Mouse (Mus musculus): Measurements from ENCODE around the gene Klhdc10. TPM values are rescaled to one million over a fixed set of nuclear protein-coding genes. Genes with fewer than 3 reads are reported as not detected.

Klhdc10 gene
- polyA plus RNA-seq (2012; rRNA removed) = 6.7 and 10.0 TPM in 2 replicates

DNA sequence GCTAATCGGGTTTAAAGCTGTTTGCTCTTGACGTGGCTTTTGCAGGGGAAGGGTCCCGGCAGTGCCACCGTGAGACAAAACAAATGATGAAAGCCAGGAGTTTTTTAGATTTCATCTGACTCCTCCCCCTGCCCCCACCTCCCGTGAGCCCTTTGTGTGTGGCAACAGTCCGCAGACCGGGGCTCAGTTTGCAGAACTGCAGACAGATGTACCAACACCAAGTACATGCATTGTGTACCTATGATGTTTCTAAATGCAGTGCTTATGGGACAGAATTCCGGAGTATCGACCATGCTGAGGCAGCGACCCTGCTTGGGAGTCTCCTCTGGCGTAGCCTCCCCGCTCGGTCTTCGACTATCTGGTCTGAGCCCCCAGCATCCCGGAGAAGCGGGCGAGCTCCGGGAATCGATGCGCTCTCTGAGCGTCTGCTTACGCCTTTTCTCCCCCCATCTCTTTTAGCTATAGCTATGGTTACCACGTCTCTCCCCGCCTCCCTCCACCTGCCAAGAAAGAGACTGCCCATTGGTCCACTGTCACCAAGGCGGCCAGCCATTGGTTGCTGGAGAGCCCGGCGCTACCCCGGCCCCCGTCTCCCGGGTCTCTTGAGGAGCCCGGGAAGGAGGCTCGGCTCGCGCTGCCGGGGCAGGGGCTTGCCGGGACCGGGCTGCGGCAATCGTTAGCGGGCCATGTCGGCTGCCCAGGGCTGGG, at the start of gene Klhdc10:
TSS of gene Klhdc10 (plus strand) at position 561 of the 708 bp plus-strand sequence.
- Histone ChIP-seq H3K36me3 (ENCODE audit: control insufficient read depth, insufficient read depth, low read length) (no peaks in the 10 kb centered on the region), H3K27me3 (ENCODE audit: control insufficient read depth, insufficient read depth, low read length) (no peaks in the 10 kb centered on the region), H3K27ac (ENCODE audit: insufficient read depth, low read length) (peak within 1 kb of the TSS; percentile 72), H3K4me3 (ENCODE audit: extremely low read depth, insufficient read depth, insufficient read length) (peak within 1 kb of the TSS; percentile 100), H3K4me1 (ENCODE audit: control insufficient read depth, insufficient read depth, insufficient read length) (no peaks in the 10 kb centered on the region; the same call in 1 of the 2 replicates)
- DNase-seq (ENCODE audit: low read depth in 1 of 2, low spot score in 2 of 2) = peak; percentile 96 to 100
- TF ChIP-seq CTCF (IDR thresholded peaks at IDR 0.05; ENCODE audit: extremely low read depth, insufficient read depth, insufficient read length, insufficient replicate concordance) (no peak), POLR2A (IDR thresholded peaks at IDR 0.05; ENCODE audit: low read depth, low read length) (no peak)
- under 1% methylated on average over 41 of the region's 41 CpGs for WGBS

DNA sequence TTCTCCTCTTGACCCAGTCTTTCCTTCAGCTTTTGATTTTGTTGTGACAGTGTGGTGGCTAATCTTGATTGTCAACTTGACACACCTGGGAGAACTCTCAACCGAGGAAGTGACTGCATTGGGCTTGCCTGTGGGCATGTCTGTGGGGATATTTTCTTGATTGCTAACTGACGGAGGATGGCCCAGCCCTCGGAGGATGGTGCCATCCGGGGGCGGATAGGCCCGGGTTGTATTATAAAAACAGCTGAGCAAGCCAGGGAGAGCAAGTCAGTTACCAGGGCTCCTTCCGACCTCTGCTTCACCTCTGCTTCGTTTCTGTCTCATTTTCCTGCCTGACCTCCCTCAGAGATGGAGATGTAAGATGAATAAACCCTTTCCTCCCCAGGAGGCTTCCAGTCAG, 48.9 kb upstream of the Klhdc10 start:
- no peaks in the 10 kb centered on the region for H3K36me3 ChIP-seq (ENCODE audit: control insufficient read depth, insufficient read depth, low read length)
- WGBS = 57% methylated on average over 8 of the region's 8 CpGs
- H3K27me3 ChIP-seq (ENCODE audit: control insufficient read depth, insufficient read depth, low read length) = no peaks in the 10 kb centered on the region
- peaks cover 19% of the 10 kb centered on the region; the same call in 1 of the 2 replicates for H3K4me1 ChIP-seq (ENCODE audit: control insufficient read depth, insufficient read depth, insufficient read length)
- peak overlapping the region; percentile 15; the same call in 1 of the 2 replicates for H3K27ac ChIP-seq (ENCODE audit: insufficient read depth, low read length)
- no peak for DNase-seq (ENCODE audit: low read depth in 1 of 2, low spot score in 2 of 2)
- H3K4me3 ChIP-seq (ENCODE audit: extremely low read depth, insufficient read depth, insufficient read length) = no peak overlapping the region
- TF ChIP-seq CTCF (IDR thresholded peaks at IDR 0.05; ENCODE audit: extremely low read depth, insufficient read depth, insufficient read length, insufficient replicate concordance) (no peak), POLR2A (IDR thresholded peaks at IDR 0.05; ENCODE audit: low read depth, low read length) (no peak)

DNA sequence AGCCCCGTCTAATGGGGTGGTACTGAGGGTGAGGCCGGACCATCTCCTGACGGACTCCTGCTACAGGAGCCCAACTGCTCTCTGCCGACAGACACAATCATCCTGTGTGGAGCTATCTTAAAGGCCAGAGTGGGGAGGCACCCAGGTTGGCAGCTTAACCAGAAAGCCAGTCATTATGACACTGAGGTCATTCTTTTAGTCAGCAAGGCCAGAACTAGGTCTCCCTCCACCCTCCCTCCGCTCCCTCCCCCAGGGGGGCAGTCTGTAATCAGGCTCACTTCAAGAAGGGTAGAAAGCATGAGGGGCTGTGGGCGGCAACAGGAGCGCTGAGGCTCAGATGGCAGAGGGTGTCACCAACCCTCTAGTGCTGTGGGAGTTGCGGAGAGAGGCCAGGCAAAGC, 48.0 kb upstream of the Klhdc10 start:
- Histone ChIP-seq H3K36me3 (ENCODE audit: control insufficient read depth, insufficient read depth, low read length) (no peaks in the 10 kb centered on the region), H3K27ac (ENCODE audit: insufficient read depth, low read length) (no peak overlapping the region), H3K4me3 (ENCODE audit: extremely low read depth, insufficient read depth, insufficient read length) (no peak overlapping the region), H3K4me1 (ENCODE audit: control insufficient read depth, insufficient read depth, insufficient read length) (peaks cover 19% of the 10 kb centered on the region; the same call in 1 of the 2 replicates), H3K27me3 (ENCODE audit: control insufficient read depth, insufficient read depth, low read length) (no peaks in the 10 kb centered on the region)
- DNase-seq (ENCODE audit: low read depth in 1 of 2, low spot score in 2 of 2) = no peak
- WGBS = 93% methylated on average over 8 of the region's 8 CpGs
- TF ChIP-seq POLR2A (IDR thresholded peaks at IDR 0.05; ENCODE audit: low read depth, low read length) (no peak), CTCF (IDR thresholded peaks at IDR 0.05; ENCODE audit: extremely low read depth, insufficient read depth, insufficient read length, insufficient replicate concordance) (no peak)

DNA sequence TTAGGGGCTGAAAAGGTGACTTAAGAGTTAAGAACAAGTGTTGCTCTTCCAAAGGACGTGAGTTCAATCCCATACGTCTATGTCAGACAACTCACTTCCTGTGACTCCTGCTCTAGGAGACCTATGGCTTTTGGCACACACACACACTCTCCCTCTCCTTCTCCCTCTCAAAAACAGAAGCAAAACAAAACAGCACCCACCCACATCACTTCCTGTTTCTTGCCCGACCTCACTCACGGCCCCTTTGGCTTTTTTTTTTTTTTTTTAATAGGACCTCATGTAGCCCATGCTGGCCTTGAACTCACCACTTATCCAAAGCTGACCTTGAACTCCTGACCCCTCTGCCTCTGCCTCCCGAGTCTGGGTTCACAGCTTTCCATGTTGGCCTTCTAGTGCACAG, 46.9 kb upstream of the Klhdc10 start:
- H3K27ac ChIP-seq (ENCODE audit: insufficient read depth, low read length) = no peak overlapping the region
- H3K4me3 ChIP-seq (ENCODE audit: extremely low read depth, insufficient read depth, insufficient read length) = no peak overlapping the region
- WGBS = 12% methylated on average over 5 of the region's 5 CpGs
- no peak for DNase-seq (ENCODE audit: low read depth in 1 of 2, low spot score in 2 of 2)
- no peak for TF ChIP-seq CTCF (IDR thresholded peaks at IDR 0.05; ENCODE audit: extremely low read depth, insufficient read depth, insufficient read length, insufficient replicate concordance)
- no peak for TF ChIP-seq POLR2A (IDR thresholded peaks at IDR 0.05; ENCODE audit: low read depth, low read length)
- peaks cover 19% of the 10 kb centered on the region; the same call in 1 of the 2 replicates for H3K4me1 ChIP-seq (ENCODE audit: control insufficient read depth, insufficient read depth, insufficient read length)
- no peaks in the 10 kb centered on the region for H3K27me3 ChIP-seq (ENCODE audit: control insufficient read depth, insufficient read depth, low read length)
- H3K36me3 ChIP-seq (ENCODE audit: control insufficient read depth, insufficient read depth, low read length) = no peaks in the 10 kb centered on the region

DNA sequence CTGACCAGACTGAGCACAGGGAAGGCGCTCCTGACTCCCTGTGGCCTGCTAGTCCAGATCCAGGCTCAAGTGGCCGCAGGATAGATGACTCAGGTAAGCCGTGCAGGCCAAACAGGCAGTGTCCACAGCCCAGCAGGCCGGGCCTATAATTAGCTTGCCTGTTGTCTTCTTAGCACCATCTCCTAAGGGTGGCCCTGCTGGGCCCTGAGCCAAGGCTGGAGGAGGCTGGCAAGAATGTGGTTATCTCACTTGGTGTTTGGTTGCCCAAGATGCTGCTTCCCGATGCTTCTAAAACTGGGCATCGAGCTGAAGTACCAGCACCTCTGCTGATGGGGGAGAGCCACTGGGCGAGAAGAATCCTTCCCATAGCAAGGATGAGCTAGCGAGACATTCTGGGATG, 46.0 kb upstream of the Klhdc10 start:
- WGBS = 80% methylated on average over 8 of the region's 8 CpGs
- Histone ChIP-seq H3K36me3 (ENCODE audit: control insufficient read depth, insufficient read depth, low read length) (no peaks in the 10 kb centered on the region), H3K4me1 (ENCODE audit: control insufficient read depth, insufficient read depth, insufficient read length) (peaks cover 19% of the 10 kb centered on the region; the same call in 1 of the 2 replicates), H3K4me3 (ENCODE audit: extremely low read depth, insufficient read depth, insufficient read length) (no peak overlapping the region), H3K27ac (ENCODE audit: insufficient read depth, low read length) (peak overlapping the region; percentile 4; the same call in 1 of the 2 replicates), H3K27me3 (ENCODE audit: control insufficient read depth, insufficient read depth, low read length) (no peaks in the 10 kb centered on the region)
- TF ChIP-seq POLR2A (IDR thresholded peaks at IDR 0.05; ENCODE audit: low read depth, low read length) (no peak), CTCF (IDR thresholded peaks at IDR 0.05; ENCODE audit: extremely low read depth, insufficient read depth, insufficient read length, insufficient replicate concordance) (no peak)
- no peak for DNase-seq (ENCODE audit: low read depth in 1 of 2, low spot score in 2 of 2)

DNA sequence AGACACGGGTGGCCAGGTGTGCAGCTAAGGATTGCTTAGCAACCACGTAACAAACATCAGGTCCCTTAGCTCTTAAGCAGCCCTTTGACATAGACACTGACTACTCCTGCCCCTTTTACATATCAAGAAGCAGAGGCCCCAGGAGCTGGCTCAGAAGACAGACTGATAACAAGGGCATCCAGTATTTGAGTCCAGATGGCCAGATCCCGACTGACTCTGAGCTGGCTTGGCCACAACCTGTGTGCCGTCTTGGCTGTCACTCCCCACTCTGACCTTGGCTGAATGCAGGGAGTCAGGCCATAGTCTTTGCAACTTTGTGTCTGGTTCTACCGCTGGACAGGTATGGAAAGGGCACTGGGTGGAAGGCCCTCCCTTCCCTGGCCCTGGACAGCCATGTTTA, 45.5 kb upstream of the Klhdc10 start:
- H3K4me3 ChIP-seq (ENCODE audit: extremely low read depth, insufficient read depth, insufficient read length) = no peak overlapping the region
- 79% methylated on average over 5 of the region's 5 CpGs for WGBS
- H3K27me3 ChIP-seq (ENCODE audit: control insufficient read depth, insufficient read depth, low read length) = no peaks in the 10 kb centered on the region
- peaks cover 19% of the 10 kb centered on the region; the same call in 1 of the 2 replicates for H3K4me1 ChIP-seq (ENCODE audit: control insufficient read depth, insufficient read depth, insufficient read length)
- no peak for DNase-seq (ENCODE audit: low read depth in 1 of 2, low spot score in 2 of 2)
- 0 out of 2 replicates have a peak overlapping the region, but pooled peaks have one; percentile 4 for H3K27ac ChIP-seq (ENCODE audit: insufficient read depth, low read length)
- H3K36me3 ChIP-seq (ENCODE audit: control insufficient read depth, insufficient read depth, low read length) = no peaks in the 10 kb centered on the region
- TF ChIP-seq CTCF (IDR thresholded peaks at IDR 0.05; ENCODE audit: extremely low read depth, insufficient read depth, insufficient read length, insufficient replicate concordance) (no peak), POLR2A (IDR thresholded peaks at IDR 0.05; ENCODE audit: low read depth, low read length) (no peak)

DNA sequence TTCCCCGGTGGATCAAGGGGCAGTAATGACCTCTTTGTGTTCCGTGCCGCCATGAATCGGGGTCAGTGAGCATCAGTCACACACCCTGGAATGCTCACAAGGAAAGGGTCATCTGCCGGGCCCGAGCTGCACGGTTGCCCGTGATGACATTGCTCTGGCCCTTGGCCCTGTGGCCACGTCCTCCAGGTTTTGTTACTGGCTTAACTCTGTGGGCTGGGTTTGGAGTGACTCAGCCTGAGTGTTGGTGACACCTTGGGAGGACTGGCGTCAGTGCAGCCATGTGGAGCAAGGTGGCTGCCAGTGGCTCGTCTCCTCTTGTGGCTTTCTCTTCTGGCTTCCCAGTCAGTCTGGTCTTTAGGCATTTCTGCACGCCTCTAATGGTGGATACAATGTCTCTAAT, 45.0 kb upstream of the Klhdc10 start:
- Histone ChIP-seq H3K36me3 (ENCODE audit: control insufficient read depth, insufficient read depth, low read length) (no peaks in the 10 kb centered on the region), H3K27ac (ENCODE audit: insufficient read depth, low read length) (no peak overlapping the region), H3K4me1 (ENCODE audit: control insufficient read depth, insufficient read depth, insufficient read length) (peaks cover 19% of the 10 kb centered on the region; the same call in 1 of the 2 replicates), H3K4me3 (ENCODE audit: extremely low read depth, insufficient read depth, insufficient read length) (no peak overlapping the region), H3K27me3 (ENCODE audit: control insufficient read depth, insufficient read depth, low read length) (no peaks in the 10 kb centered on the region)
- TF ChIP-seq CTCF (IDR thresholded peaks at IDR 0.05; ENCODE audit: extremely low read depth, insufficient read depth, insufficient read length, insufficient replicate concordance) (no peak), POLR2A (IDR thresholded peaks at IDR 0.05; ENCODE audit: low read depth, low read length) (no peak)
- WGBS = 89% methylated on average over 12 of the region's 12 CpGs
- no peak for DNase-seq (ENCODE audit: low read depth in 1 of 2, low spot score in 2 of 2)

Data from spleen, adult 2 months (tissue).